8 mouse cellular contexts compared by ENCODE assay signal in genomic region chr6:13677141-13677761, GRCm38 (mm10). TPM values are rescaled to one million over a fixed set of nuclear protein-coding genes. Genes with fewer than 3 reads are reported as not detected.
DNase-seq lines count a peak whose midpoint lies in the region; ATAC-seq lines count a peak whose summit lies in the region.

No protein-coding gene starts in this region.

- peak overlapping the region; percentile 86 for H3K4me3 ChIP-seq in hindbrain, embryonic 16.5 days (ENCODE audit: low read length)
- peak overlapping the region; percentile 85 for H3K4me3 ChIP-seq in limb, embryonic 11.5 days (ENCODE audit: low read depth, low read length)
- H3K4me3 ChIP-seq in midbrain, embryonic 14.5 days (replicated peaks; ENCODE audit: low read depth, low read length) = peak overlapping the region; percentile 64

- peak; percentile 25 to 56 for DNase-seq in urinary bladder, adult 18-20 months (ENCODE audit: low spot score in 2 of 2)
- DNase-seq in urinary bladder, postnatal 10 days (ENCODE audit: low spot score) = no peak
- peak; percentile 78 to 81 for DNase-seq in cerebellum, postnatal 10 days
- peak; percentile 43 to 52 for DNase-seq in frontal cortex, postnatal 10 days (ENCODE audit: low spot score in 2 of 2)
- DNase-seq in limb, embryonic 11.5 days (ENCODE audit: low spot score) = peak; percentile 75
- peak; percentile 75 for DNase-seq in midbrain, embryonic 14.5 days
- DNase-seq in splenic B cell, adult 2 months (ENCODE audit: low read depth, low spot score) = peak; percentile 46

- WGBS in hindbrain, embryonic 16.5 days = 2% methylated on average over 31 of the region's 43 CpGs
- WGBS in limb, embryonic 11.5 days = under 1% methylated on average over 33 of the region's 43 CpGs
- WGBS in midbrain, embryonic 14.5 days = under 1% methylated on average over 42 of the region's 43 CpGs

- peak overlapping the region; percentile 94 for H3K27ac ChIP-seq in hindbrain, embryonic 16.5 days (ENCODE audit: low read depth, low read length)
- H3K27ac ChIP-seq in limb, embryonic 11.5 days (replicated peaks; ENCODE audit: low read depth, low read length) = peak overlapping the region; percentile 83
- H3K27ac ChIP-seq in midbrain, embryonic 14.5 days (replicated peaks; ENCODE audit: low read depth, low read length) = peak overlapping the region; percentile 96

- no peaks in the 10 kb centered on the region for H3K27me3 ChIP-seq in hindbrain, embryonic 16.5 days (replicated peaks; ENCODE audit: control insufficient read depth, insufficient read depth, low read length)
- no peaks in the 10 kb centered on the region for H3K27me3 ChIP-seq in limb, embryonic 11.5 days (ENCODE audit: control insufficient read depth, insufficient read depth, low read length)
- H3K27me3 ChIP-seq in midbrain, embryonic 14.5 days (ENCODE audit: control insufficient read depth, insufficient read depth, low read length) = no peaks in the 10 kb centered on the region
- no peaks in the 10 kb centered on the region for H3K27me3 ChIP-seq in splenic B cell, adult 2 months (ENCODE audit: control insufficient read depth, insufficient read depth, low read length, poor library complexity, severe bottlenecking)

- H3K4me1 ChIP-seq in hindbrain, embryonic 16.5 days (ENCODE audit: control insufficient read depth, insufficient read depth, low read depth, low read length) = peaks cover 9% of the 10 kb centered on the region
- H3K4me1 ChIP-seq in limb, embryonic 11.5 days (ENCODE audit: control insufficient read depth, insufficient read depth, low read length) = no peaks in the 10 kb centered on the region
- peaks cover 20% of the 10 kb centered on the region for H3K4me1 ChIP-seq in midbrain, embryonic 14.5 days (ENCODE audit: control insufficient read depth, insufficient read depth, low read length)

- no peaks in the 10 kb centered on the region for H3K36me3 ChIP-seq in hindbrain, embryonic 16.5 days (ENCODE audit: control insufficient read depth, insufficient read depth, low read length)
- H3K36me3 ChIP-seq in limb, embryonic 11.5 days (ENCODE audit: control insufficient read depth, insufficient read depth, low read length) = no peaks in the 10 kb centered on the region
- no peaks in the 10 kb centered on the region for H3K36me3 ChIP-seq in midbrain, embryonic 14.5 days (ENCODE audit: control insufficient read depth, insufficient read depth, low read length)
- H3K36me3 ChIP-seq in splenic B cell, adult 2 months (ENCODE audit: control insufficient read depth, insufficient read depth, low read length, poor library complexity, severe bottlenecking) = no peaks in the 10 kb centered on the region

- H3K9ac ChIP-seq in hindbrain, embryonic 16.5 days (ENCODE audit: low read depth, low read length) = peak overlapping the region; percentile 99
- H3K9ac ChIP-seq in limb, embryonic 11.5 days (ENCODE audit: low read length) = peak overlapping the region; percentile 86
- peak overlapping the region; percentile 91 for H3K9ac ChIP-seq in midbrain, embryonic 14.5 days (replicated peaks; ENCODE audit: low read length)

- no peaks in the 10 kb centered on the region for H3K9me3 ChIP-seq in hindbrain, embryonic 16.5 days (ENCODE audit: control insufficient read depth, low read length)
- no peaks in the 10 kb centered on the region for H3K9me3 ChIP-seq in limb, embryonic 11.5 days (ENCODE audit: control insufficient read depth, low read length)
- H3K9me3 ChIP-seq in midbrain, embryonic 14.5 days (ENCODE audit: control insufficient read depth, low read length) = no peaks in the 10 kb centered on the region

- peak overlapping the region; percentile 66 for H3K4me2 ChIP-seq in hindbrain, embryonic 16.5 days (ENCODE audit: low read length)
- H3K4me2 ChIP-seq in limb, embryonic 11.5 days (ENCODE audit: low read depth, severe bottlenecking) = peak overlapping the region; percentile 68
- peak overlapping the region; percentile 67 for H3K4me2 ChIP-seq in midbrain, embryonic 14.5 days (ENCODE audit: low read length)

- ATAC-seq in hindbrain, embryonic 16.5 days = peak; percentile 80
- peak; percentile 76 for ATAC-seq in limb, embryonic 11.5 days (ENCODE audit: insufficient number of reproducible peaks, low FRiP score, low TSS enrichment, low read depth)
- ATAC-seq in midbrain, embryonic 14.5 days (ENCODE audit: low FRiP score, low TSS enrichment) = peak; percentile 77

RNA-seq across cellular contexts. Expression of gene Bmt2, which starts 0.5 kb away (rescaled TPM):
- 15.0 and 18.4 TPM in 2 replicates for polyA plus RNA-seq in hindbrain, embryonic 16.5 days (2015; fragmentation: Nextera tagmentation; extraction: Ambion mirVana)
- polyA plus RNA-seq in limb, embryonic 11.5 days (2014; fragmentation: Nextera tagmentation; extraction: Ambion mirVana) = 23.5 and 23.8 TPM in 2 replicates
- polyA plus RNA-seq in midbrain, embryonic 14.5 days (2014; fragmentation: Nextera tagmentation; extraction: Ambion mirVana) = 24.9 and 26.8 TPM in 2 replicates
